Mouse (Mus musculus) left cerebral cortex, postnatal 25 days (tissue): ENCODE measurements at regions not wholly inside any gene's neighbourhood (a gene's known extent, or its start where the extent isn't known, plus 50 kb on each side); places are given as distances from the start of the nearest gene placed in this dataset.

Source experiments
- DNase-seq, 2 experiments: peaks; one replicate each; pipeline ENCODE4 v3.0.0; 2022; ENCODE audit warnings: low spot score in 2 of 2, mixed read lengths in 1 of 2
- intact Hi-C: fragments of 180-260 bp; cut with DNase I; formaldehyde crosslinking; loops from one replicate; pipeline ENCODE4 v1.15.1; 2025

DNA sequence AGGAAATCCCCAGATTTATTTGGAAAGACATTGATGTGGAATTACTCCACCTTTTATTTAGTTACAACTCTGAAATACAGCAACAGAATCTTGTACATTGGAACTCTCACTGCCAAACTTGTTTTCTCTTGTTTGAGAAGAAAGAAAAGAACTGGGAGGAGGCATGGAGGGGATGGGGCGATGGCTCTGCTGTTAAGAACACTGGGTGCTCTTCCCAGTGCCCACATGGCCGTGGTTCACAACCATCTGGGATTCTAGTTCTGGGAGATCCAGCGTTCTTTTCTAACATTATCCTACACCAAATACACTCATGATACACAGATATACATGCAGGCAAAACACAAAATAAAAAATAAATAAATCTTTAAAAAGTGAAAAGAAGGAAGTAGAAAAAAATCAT is 267.6 kb downstream of the Olfr1505 start:
- intact Hi-C loops: no loop called here
- DNase-seq: no peak

DNA sequence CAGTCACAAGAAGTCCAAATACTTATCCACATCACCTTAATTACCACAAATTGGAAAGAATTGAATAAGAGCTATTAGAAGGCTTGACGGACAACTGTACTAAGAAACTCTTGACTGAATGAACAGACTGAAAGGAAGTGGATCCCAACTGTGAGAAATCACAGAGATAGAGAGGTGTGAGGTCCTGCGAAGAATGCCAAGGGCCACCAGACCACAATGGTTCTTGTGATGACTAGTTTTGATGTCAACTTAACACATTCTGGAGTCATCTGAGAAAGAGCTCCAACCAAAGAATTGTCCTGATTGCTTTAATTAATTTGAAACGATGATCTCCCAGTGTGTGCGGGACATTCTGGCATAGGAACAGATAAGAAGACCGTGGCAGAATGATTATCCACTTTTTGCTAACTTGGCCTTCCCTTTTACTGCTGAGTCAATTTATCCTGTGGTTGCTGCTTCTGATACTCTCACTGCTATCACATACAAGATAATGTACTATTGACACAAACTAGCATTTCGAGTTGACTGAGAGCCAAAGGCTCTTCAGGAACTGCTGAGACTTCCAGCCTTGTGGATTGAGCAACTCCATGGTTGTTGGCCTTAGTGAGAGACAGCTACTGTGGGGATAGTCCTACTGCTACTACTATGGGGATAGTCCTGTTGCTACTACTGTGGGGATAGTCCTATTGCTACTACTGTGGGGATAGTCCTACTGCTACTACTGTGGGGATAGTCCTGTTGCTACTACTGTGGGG is 268.5 kb downstream of the Olfr1505 start:
- intact Hi-C loops: no loop called here
- DNase-seq: no peak

DNA sequence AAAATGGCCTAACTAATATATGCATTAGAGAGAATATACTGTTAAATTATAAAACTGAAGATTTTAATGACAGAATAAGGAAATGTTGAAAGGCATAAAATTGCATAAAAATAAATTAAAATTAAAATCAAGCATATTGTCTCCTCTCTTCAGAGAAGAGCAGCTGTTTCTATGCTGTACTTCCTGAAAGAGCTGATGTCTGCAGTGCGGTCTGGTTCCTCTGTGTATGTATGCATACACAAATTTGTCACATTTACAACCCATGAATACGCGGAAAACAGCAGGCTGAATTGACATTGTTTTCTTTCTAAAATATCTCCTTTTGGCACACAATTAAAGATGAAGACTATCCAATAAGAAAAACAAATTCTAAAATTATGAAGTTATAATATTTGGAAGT is 278.5 kb downstream of the Olfr1505 start:
- DNase-seq: no peak
- intact Hi-C loops: no loop called here

DNA sequence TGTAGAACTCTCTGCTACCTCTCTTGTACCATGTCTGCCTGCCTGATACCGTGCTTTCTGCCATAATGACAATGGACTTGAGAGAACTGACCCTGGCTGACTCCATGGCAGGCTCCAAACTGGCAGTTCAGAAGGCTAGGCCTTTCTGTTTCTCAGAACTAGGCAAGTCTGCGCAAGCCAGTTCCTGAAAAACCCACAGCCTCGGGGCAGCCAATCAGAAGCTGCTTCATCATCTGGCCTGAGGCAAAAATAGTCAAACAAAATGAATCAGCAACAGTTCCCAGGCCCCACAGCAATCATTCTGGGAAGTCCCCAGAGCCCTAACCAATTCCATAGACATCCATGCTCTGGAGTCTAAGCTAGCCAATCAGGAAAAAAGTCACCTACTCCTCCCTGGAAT is 284.5 kb downstream of the Olfr1505 start:
- intact Hi-C loops: no loop called here
- DNase-seq: no peak

DNA sequence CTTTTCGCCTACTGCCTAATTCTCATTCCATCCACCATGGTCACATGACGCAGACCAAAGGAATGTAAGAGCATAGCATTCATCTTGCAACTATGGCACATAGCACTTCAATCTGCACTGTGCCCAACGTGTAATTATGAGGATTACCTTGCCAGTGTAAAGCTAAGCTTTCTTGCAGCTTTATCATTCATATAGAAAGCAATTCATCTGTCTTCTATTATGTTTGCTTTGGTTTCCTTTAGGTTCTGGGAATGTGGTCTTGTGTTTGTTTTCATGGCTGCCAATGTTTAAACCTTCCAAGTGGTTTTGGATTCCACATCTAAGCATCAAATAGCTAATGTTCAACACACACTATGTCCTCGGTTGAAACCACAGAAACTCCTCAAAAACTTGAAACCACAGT is 307.2 kb downstream of the Olfr1505 start:
- intact Hi-C loops: no loop called here
- DNase-seq: no peak

DNA sequence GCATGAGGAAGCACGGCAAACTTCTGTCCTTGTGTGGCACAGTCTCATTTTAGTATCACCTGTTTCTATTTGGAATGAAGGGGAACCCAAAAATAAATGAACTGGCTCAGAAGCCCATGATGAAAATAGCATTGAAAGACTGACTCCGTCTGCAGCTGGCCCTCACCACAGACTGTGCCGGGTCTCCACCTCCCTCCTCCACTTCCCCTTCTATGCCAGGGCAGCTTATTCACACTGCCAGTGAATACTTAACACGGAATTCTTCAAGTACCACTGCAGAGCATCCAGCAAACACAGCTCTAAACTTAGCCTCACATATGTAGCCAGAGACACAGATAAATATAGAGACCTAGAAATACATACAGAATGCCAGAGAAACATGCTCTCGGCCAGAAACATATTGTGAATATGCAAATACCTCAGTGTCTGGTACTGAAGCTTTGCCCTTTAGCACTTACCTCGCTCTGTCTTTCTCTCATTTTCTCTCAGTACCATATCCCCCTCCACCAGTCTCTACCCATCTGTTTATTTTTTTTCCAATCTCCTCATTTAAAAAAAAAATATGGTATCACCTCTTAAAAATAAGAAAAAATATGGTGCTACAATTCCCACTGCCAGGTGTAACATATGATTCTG is 311.8 kb downstream of the Olfr1505 start:
- peak; percentile 32 to 89 for DNase-seq
- intact Hi-C loops: no loop called here

DNA sequence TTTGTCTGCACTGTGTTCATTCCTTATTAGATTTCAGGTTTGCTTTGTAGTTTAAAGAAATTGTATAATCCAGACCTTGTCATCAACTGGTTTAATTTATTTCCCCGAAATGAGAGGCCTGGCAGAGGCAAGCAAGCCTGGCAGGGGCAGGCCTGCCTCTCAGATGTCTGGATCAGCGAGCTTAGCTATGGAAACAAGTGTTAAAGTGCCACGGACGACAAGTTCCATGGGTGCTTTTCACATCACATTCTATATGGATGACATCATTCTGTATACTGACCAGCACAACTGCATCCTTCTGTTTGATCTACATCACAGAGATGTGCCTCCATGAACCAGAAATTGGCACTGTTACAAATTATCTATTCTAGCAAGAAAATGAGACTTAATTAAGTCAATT is 312.5 kb downstream of the Olfr1505 start:
- no peak for DNase-seq
- intact Hi-C loops: no loop called here

DNA sequence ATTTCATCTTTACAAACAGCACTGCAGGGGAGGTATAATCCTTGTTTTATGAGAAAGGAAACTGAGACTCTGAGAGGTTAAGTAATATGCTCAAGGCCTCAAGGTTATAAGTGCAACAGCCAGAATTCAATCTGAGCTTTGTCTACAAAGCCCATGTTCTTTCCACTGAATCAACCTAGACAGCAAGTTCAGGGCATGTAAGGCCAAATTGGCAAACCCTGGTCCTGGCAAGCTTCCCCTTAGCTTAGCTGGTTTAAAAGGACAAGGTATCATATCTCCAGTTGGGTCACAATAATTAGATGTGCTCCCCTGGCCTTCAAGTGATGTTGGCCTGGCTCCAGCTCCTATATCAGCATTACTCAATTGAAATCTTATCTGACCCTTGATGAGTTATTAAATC is 313.2 kb downstream of the Olfr1505 start:
- no peak for DNase-seq
- intact Hi-C loops: no loop called here

DNA sequence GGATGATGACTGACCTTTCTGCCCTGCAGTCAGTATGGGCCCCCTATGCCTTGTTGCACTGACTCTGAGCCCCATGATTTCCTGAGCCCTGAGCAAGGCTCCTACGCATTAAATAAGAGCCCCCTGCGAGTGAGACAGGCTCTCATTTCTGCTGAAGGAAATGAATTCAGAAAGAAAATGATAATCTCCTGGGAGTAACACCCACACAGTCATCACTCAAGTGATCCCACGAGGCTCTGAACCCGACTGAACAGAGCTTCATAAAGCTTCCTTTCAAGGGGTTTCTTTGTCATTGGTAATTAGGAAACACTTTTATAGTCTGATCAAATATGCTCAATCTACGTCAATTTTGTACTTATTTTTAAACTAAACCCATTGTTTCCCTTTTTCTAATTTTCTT is 330.2 kb downstream of the Olfr1505 start:
- DNase-seq: no peak
- intact Hi-C loops: loop anchor here (10.0 kb wide), 1 partner anchor 161 kb away; no protein-coding TSS in a partner anchor

DNA sequence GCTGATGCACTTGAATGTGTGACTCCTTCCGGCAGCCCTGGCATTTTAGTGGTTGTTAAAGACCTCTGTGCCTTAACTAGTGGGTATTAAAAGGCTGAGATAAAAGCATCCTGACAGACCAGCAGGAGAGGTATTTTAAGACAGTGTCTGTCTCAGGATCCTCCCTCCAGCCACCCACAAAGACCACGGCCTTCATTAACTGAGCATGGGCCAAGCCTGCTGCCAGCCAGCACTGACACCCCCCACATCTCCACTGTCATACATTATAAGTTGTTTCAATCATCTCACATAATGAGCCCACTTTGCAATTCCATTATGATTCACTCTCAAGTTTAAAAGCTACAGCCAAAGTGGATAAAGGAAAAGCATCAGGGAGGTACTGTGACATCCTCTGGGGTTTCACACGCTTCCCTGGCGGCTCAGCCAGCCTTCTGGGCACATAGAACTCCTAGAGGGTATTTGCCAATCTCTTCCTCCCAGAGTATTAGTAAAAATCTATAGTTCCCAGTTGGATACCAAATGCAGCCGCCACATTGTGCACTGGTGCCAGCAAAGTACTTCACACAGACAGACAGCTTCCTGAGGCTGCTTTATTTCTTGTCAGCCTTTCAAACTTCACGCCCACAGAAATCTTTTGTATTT is 333.8 kb downstream of the Olfr1505 start:
- DNase-seq: peak in 1 of 2 experiments; percentile 42
- intact Hi-C loops: loop anchor here (10.0 kb wide), 1 partner anchor 158 kb away; no protein-coding TSS in a partner anchor

DNA sequence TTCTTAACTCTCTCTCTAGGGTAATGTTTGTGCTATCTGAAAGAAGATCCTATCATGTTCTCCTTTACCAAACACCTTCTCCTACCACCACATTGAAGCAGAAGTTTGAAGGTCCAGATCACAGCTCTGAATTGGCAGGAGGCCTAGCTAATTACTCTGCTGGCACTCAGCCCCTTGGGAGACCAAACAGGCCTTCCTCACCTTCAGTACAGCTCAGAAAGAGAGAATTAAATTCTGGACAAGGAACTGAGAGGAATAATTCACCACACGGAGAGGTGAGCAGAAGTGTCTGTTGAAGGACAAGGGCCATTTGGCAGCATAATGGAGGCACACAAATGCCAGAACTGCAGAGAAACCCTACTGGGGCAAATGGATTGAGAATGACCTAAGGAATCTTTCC is 334.6 kb downstream of the Olfr1505 start:
- no peak for DNase-seq
- intact Hi-C loops: loop anchor here (10.0 kb wide), 1 partner anchor 157 kb away; no protein-coding TSS in a partner anchor

DNA sequence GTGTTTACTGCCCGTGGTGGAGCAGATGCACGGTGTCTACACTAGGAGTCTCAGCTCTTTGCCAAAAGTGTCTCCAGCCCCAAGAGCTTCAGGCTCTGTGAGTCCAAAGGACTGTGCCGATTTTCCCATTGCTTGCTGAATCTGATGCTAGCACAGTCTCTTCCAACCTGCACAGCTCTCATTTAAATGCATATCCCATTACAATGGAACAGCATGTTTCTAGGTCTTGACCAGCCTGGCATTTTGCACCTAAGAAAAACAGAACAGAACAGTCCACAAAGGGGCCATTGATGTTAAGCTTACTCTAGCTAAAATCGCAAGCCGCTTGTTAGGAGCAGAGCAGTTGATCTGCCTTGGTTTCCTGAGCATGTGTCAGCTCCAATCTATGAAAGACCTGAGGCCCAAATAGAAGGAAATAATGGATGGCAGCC is 339.2 kb downstream of the Tle4 start:
- no peak for DNase-seq
- intact Hi-C loops: no loop called here

DNA sequence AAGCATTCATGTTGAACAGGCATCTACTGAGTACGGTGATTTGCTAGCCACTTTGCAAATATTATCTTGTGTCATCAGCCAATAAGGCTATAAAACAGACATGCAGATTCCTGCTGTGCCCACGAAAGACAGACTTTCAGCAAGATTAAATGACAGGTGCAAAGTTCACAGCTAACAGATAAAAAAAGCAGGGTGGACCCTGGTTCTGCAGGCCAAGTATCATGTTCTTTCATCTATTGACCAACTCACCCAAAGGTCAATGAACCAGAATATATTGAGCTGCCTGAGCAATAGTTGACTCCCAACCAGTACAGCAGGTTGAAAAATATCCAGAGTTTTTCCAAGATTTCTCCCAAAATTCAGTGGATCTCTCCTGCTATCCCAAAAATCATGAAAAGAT is 338.6 kb downstream of the Tle4 start:
- intact Hi-C loops: no loop called here
- no peak for DNase-seq

DNA sequence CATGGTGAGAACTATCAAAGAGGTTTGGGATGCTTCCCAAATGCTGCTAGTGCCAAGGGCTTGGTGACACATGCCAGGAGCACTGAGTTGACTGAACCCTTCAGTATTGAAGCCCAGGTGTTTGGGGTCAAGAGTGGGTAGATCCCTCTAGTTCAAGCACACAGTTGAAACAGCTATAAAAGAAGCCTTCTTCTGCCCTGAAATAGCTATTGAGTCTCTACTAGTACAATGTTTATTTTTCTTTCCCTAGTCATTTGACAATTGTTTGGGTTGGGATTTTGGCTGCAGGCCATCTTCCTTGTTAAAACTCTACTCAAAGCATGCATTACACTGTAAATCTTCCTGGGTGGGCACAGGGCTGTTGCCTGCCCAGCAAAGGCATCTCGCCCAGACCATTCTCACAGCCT is 308.5 kb downstream of the Tle4 start:
- peak in 1 of 2 experiments; percentile 6 for DNase-seq
- intact Hi-C loops: no loop called here

DNA sequence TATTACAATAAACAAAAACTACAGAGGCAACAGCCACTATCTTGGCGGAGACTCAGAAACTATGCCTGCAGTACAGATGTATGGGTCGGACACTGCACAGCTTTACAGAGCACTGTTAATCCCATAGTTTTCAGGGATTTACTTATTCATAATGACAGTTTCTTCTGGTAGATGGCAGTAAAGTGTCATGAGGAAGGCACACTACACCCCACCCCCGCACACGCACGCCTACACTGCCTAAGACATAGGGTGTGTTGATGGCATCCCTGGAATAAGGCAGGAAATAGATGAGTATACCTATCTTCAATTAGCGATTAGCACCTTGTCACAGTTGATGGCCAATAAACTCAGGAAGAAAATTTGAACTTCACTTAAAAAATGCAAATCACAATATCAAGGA is 306.9 kb downstream of the Tle4 start:
- no peak for DNase-seq

DNA sequence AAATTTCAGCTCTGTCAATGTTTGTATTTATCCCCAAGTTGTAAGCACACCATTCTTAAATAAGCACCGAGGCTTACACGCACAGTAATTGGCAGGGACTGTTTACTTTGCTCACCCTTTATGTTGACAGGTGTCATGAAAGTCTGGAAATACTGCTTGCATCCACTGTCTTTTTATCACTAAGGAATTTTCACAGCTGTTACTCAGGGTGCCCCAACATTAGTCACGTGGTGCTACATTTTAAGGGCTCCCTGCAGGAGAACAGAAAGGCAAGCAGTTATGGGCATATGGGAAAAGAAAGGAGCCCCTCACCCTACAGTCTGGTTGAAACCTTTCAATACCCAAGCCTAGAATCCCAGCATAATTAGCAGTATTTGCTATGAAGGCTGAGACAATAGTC is 304.7 kb downstream of the Tle4 start:
- DNase-seq: no peak
- intact Hi-C loops: no loop called here

More for the DNA sequence above, 306.9 kb downstream of the Tle4 start:
- intact Hi-C loops: no loop called here

DNA sequence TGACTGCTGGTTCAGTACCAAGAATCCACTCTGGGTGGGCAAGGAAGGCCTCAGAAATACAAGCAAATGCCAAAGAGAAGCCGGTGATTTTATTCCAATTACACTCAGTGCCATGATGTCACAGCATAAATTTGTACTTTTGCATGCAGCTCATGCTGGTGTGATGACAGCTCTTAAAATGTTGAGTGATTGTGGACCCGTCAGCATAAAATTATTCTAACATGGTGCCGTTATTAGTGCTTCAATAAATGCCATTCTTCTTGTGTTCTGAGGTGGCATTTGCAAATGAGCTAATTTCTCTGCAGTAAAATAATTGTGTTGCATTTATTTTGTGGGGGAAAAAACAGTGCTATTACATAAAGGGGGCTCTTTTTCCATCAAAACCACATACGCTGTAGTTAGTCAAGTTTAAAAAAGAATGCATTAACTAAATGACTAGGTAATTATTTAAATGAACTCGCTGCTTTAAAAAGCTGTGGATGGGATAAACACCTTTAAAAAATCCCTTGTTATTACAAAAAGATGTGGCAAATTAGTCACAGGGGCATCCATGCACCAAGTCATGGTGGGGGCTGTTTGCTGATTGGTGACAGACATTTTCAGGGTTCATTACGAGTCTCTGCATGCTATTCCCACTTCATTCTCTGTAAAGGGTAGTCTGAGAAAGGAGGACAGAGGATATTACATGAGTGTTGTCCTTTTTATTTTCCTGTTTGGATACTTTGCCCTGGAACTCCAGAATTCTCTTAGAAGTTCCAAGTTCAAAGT is 296.5 kb downstream of the Tle4 start:
- intact Hi-C loops: no loop called here
- no peak for DNase-seq

DNA sequence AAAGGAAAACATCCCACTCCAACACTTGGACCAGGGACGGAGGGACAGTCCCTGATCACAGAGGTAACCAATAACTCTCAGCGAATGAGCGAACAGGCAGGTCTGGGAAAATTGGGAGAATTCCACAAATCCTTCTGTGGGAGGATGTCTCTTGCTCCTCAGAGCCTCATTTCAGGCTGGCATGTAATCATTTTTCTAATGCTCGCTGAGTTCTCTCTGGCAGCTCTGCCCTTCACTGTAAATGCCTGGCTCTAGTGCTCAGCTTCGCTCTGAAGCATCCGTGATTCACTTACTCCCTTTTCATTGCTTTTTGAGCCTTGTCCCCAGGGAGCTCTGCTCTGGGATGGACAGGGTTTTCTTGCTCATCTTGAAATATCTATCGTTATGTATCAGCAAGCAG is 283.6 kb downstream of the Tle4 start:
- peak in 1 of 2 experiments; percentile 23 for DNase-seq
- intact Hi-C loops: no loop called here

DNA sequence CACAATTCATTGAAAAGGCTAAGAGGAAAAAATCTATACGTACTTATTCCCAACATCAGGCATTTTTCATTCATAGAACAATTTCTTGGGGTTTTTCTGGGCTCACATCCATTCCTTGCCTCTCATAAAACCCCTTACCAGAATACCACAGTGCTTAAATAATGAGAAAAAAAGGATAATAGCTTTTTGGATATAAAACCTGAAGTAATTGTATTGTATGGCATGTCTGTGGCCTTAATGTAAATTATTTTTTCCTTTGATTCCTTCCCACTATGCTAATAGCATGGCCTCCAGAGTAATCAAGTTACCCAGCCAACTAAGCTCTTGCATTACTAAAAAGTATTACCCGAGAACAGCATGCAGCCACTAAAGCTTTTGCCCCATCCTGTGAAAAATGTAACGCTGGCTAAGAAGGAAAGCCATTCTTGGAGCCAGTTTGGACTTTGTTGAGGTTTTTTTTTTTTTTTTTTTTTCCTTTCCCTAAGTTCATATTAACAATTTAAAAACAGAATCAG is 278.1 kb downstream of the Tle4 start:
- no peak for DNase-seq
- intact Hi-C loops: no loop called here
